ENCODE assay signal across 8 mouse cellular contexts in genomic region chr12:71832225-71832624, GRCm38 (mm10). TPM values are rescaled to one million over a fixed set of nuclear protein-coding genes. Genes with fewer than 3 reads are reported as not detected.
DNase-seq lines count a peak whose midpoint lies in the region; ATAC-seq and TF ChIP-seq lines count a peak whose summit lies in the region.

No protein-coding gene starts in this region.

- H3K9me3 ChIP-seq in E14TG2a.4 (ENCODE audit: low read length) = no peaks in the 10 kb centered on the region
- no peaks in the 10 kb centered on the region for H3K9me3 ChIP-seq in forebrain, embryonic 11.5 days (ENCODE audit: control insufficient read depth, low read length)
- H3K9me3 ChIP-seq in heart, embryonic 15.5 days (replicated peaks) = no peaks in the 10 kb centered on the region
- H3K9me3 ChIP-seq in liver, embryonic 15.5 days (replicated peaks) = no peaks in the 10 kb centered on the region
- H3K9me3 ChIP-seq in neural tube, embryonic 11.5 days (ENCODE audit: control insufficient read depth, low read length) = no peaks in the 10 kb centered on the region

- WGBS in forebrain, embryonic 11.5 days = 0% methylated on average over 12 of the region's 12 CpGs
- under 1% methylated on average over 12 of the region's 12 CpGs for WGBS in heart, embryonic 15.5 days
- WGBS in liver, embryonic 15.5 days (ENCODE audit: insufficient replicate concordance) = 0% methylated on average over 12 of the region's 12 CpGs
- 0% methylated on average over 12 of the region's 12 CpGs for WGBS in neural tube, embryonic 11.5 days

- H3K4me1 ChIP-seq in E14TG2a.4 (replicated peaks; ENCODE audit: low read depth, low read length) = peaks cover 42% of the 10 kb centered on the region
- H3K4me1 ChIP-seq in forebrain, embryonic 11.5 days (replicated peaks; ENCODE audit: control insufficient read depth, insufficient read depth, low read length) = peaks cover 6% of the 10 kb centered on the region; the same call in 1 of the 2 replicates
- H3K4me1 ChIP-seq in heart, embryonic 15.5 days (replicated peaks) = peaks cover 50% of the 10 kb centered on the region
- H3K4me1 ChIP-seq in liver, embryonic 15.5 days (replicated peaks) = peaks cover 70% of the 10 kb centered on the region
- H3K4me1 ChIP-seq in neural tube, embryonic 11.5 days (ENCODE audit: control insufficient read depth, insufficient read depth, low read length) = peaks cover 6% of the 10 kb centered on the region
- H3K4me1 ChIP-seq in testis, adult 2 months (ENCODE audit: control insufficient read depth, insufficient read depth, low read length) = peaks cover 25% of the 10 kb centered on the region

- peak overlapping the region; percentile 97 for H3K4me2 ChIP-seq in forebrain, embryonic 11.5 days (ENCODE audit: low read depth, low read length, severe bottlenecking)
- peak overlapping the region; percentile 70 for H3K4me2 ChIP-seq in heart, embryonic 15.5 days
- H3K4me2 ChIP-seq in liver, embryonic 15.5 days = peak overlapping the region; percentile 95
- H3K4me2 ChIP-seq in neural tube, embryonic 11.5 days (ENCODE audit: low read depth) = peak overlapping the region; percentile 93

- H3K9ac ChIP-seq in forebrain, embryonic 11.5 days (ENCODE audit: low read length) = peak overlapping the region; percentile 87
- H3K9ac ChIP-seq in heart, embryonic 15.5 days = peak overlapping the region; percentile 94
- H3K9ac ChIP-seq in liver, embryonic 15.5 days = peak overlapping the region; percentile 85
- peak overlapping the region; percentile 64 for H3K9ac ChIP-seq in neural tube, embryonic 11.5 days (ENCODE audit: low read length)

- TF ChIP-seq CTCF in E14TG2a.4 (conservative IDR thresholded peaks at IDR 0.05; ENCODE audit: low read length) = no peak
- no peak for TF ChIP-seq CTCF in testis, adult 2 months (IDR thresholded peaks at IDR 0.05; ENCODE audit: control insufficient read depth, insufficient read depth, insufficient replicate concordance, low read depth, low read length)

- H3K27ac ChIP-seq in forebrain, embryonic 11.5 days (ENCODE audit: low read depth, low read length) = no peak overlapping the region
- peak overlapping the region; percentile 97 for H3K27ac ChIP-seq in heart, embryonic 15.5 days
- peak overlapping the region; percentile 97 for H3K27ac ChIP-seq in liver, embryonic 15.5 days (replicated peaks)
- 0 out of 2 replicates have a peak overlapping the region, but pooled peaks have one; percentile 60 for H3K27ac ChIP-seq in neural tube, embryonic 11.5 days (ENCODE audit: low read depth, low read length)
- H3K27ac ChIP-seq in testis, adult 2 months (ENCODE audit: control insufficient read depth, insufficient read depth, low read depth, low read length) = peak overlapping the region; percentile 39

- TF ChIP-seq POLR2A in testis, adult 2 months (IDR thresholded peaks at IDR 0.05; ENCODE audit: control insufficient read depth, low read depth, low read length) = no peak

- H3K4me3 ChIP-seq in E14TG2a.4 (replicated peaks; ENCODE audit: low read length) = peak overlapping the region; percentile 96
- H3K4me3 ChIP-seq in forebrain, embryonic 11.5 days (ENCODE audit: low read depth, low read length) = peak overlapping the region; percentile 85
- H3K4me3 ChIP-seq in heart, embryonic 15.5 days = peak overlapping the region; percentile 94
- peak overlapping the region; percentile 90 for H3K4me3 ChIP-seq in liver, embryonic 15.5 days (replicated peaks)
- peak overlapping the region; percentile 60 for H3K4me3 ChIP-seq in neural tube, embryonic 11.5 days (ENCODE audit: low read depth, low read length)
- H3K4me3 ChIP-seq in testis, adult 2 months (ENCODE audit: control insufficient read depth, low read depth, low read length) = peak overlapping the region; percentile 98

- H3K27me3 ChIP-seq in E14TG2a.4 (ENCODE audit: insufficient read depth, low read length) = peaks cover 8% of the 10 kb centered on the region
- H3K27me3 ChIP-seq in forebrain, embryonic 11.5 days (ENCODE audit: control insufficient read depth, insufficient read depth, low read length) = no peaks in the 10 kb centered on the region
- no peaks in the 10 kb centered on the region for H3K27me3 ChIP-seq in heart, embryonic 15.5 days
- 0 out of 2 replicates have a peak, but pooled peaks cover 2% of the 10 kb centered on the region for H3K27me3 ChIP-seq in liver, embryonic 15.5 days
- H3K27me3 ChIP-seq in neural tube, embryonic 11.5 days (ENCODE audit: control insufficient read depth, insufficient read depth, low read length) = no peaks in the 10 kb centered on the region
- no peaks in the 10 kb centered on the region for H3K27me3 ChIP-seq in testis, adult 2 months (ENCODE audit: control insufficient read depth, insufficient read depth, low read length)

- DNase-seq in brain, embryonic 18.5 days (ENCODE audit: low read depth, low spot score) = peak; percentile 69
- peak; percentile 88 for DNase-seq in forebrain, embryonic 11.5 days (ENCODE audit: low spot score)
- peak; percentile 76 for DNase-seq in kidney, postnatal 14 days
- peak; percentile 88 for DNase-seq in neural tube, embryonic 11.5 days (ENCODE audit: low spot score)

- ATAC-seq in forebrain, embryonic 11.5 days (replicated peaks; ENCODE audit: low FRiP score) = peak; percentile 22; the same call in 1 of the 2 replicates
- ATAC-seq in heart, embryonic 15.5 days (replicated peaks; ENCODE audit: insufficient number of reproducible peaks, insufficient read depth, low FRiP score, low read depth) = no peak
- ATAC-seq in liver, embryonic 15.5 days (ENCODE audit: insufficient read depth) = peak; percentile 37
- ATAC-seq in neural tube, embryonic 11.5 days (ENCODE audit: insufficient read depth, low FRiP score, low TSS enrichment) = peak; percentile 54; the same call in 1 of the 2 replicates

- no peaks in the 10 kb centered on the region for H3K36me3 ChIP-seq in E14TG2a.4 (ENCODE audit: insufficient read depth, low read length)
- no peaks in the 10 kb centered on the region for H3K36me3 ChIP-seq in forebrain, embryonic 11.5 days (ENCODE audit: control insufficient read depth, insufficient read depth, low read length)
- no peaks in the 10 kb centered on the region for H3K36me3 ChIP-seq in heart, embryonic 15.5 days
- H3K36me3 ChIP-seq in liver, embryonic 15.5 days (replicated peaks) = no peaks in the 10 kb centered on the region
- no peaks in the 10 kb centered on the region for H3K36me3 ChIP-seq in neural tube, embryonic 11.5 days (ENCODE audit: control insufficient read depth, insufficient read depth, low read length)
- no peaks in the 10 kb centered on the region for H3K36me3 ChIP-seq in testis, adult 2 months (ENCODE audit: control insufficient read depth, insufficient read depth, low read length)

RNA-seq across cellular contexts. Expression of gene Daam1, which starts 1.3 kb away (rescaled TPM):
- polyA plus RNA-seq in forebrain, embryonic 11.5 days (2014; fragmentation: Nextera tagmentation; extraction: Ambion mirVana) = 16.8 and 17.7 TPM in 2 replicates
- 20.9 and 21.4 TPM in 2 replicates for polyA plus RNA-seq in heart, embryonic 15.5 days (2015; fragmentation: Nextera tagmentation; extraction: Ambion mirVana)
- polyA plus RNA-seq in liver, embryonic 15.5 days (2015; fragmentation: Nextera tagmentation; extraction: Ambion mirVana) = 8.8 and 9.2 TPM in 2 replicates
- polyA plus RNA-seq in neural tube, embryonic 11.5 days (2014; fragmentation: Nextera tagmentation; extraction: Ambion mirVana) = 18.5 and 20.9 TPM in 2 replicates
- 5.5 and 6.6 TPM in 2 replicates for polyA plus RNA-seq in testis, adult 2 months (2012; rRNA removed)
